Mouse (Mus musculus): Measurements from ENCODE around the gene F5. TPM values are rescaled to one million over a fixed set of nuclear protein-coding genes. Genes with fewer than 3 reads are reported as not detected.

F5 gene
- polyA plus RNA-seq, 1 experiment from 2014 or later = 6.2 TPM

GRCm38 (mm10) chr1:164168818-164169217 lies 17.2 kb downstream of the F5 start:
- 67% methylated on average over 4 of the region's 4 CpGs for WGBS (ENCODE audit: insufficient replicate concordance)
- H3K9ac ChIP-seq = no peak overlapping the region
- no peak overlapping the region for H3K4me2 ChIP-seq
- no peak overlapping the region for H3K4me3 ChIP-seq
- no peak for ATAC-seq
- H3K9me3 ChIP-seq (replicated peaks) = no peaks in the 10 kb centered on the region
- no peaks in the 10 kb centered on the region for H3K27me3 ChIP-seq (replicated peaks)
- H3K36me3 ChIP-seq = no peaks in the 10 kb centered on the region
- H3K4me1 ChIP-seq = no peaks in the 10 kb centered on the region
- no peak overlapping the region for H3K27ac ChIP-seq

DNA sequence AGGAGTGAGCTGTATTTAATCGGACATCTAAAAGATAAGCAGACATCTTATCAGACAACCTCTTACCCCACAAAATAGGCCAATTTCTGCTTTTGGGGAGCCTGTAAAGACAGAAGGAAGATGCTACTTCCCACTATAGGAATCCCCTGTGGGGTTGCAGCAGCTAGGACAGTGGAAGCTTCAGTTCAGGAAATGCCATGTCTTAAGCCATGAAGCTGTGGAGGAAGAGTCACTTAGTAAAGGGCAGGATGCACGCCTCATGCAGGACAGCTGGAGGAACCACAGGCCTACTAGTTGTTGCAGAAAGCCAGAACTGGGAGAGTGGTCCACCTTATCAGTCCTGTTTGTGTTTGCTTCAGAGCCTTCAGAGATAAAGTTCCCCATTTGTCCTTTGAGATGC lies 18.8 kb downstream of the F5 start:
- Histone ChIP-seq H3K4me1 (no peaks in the 10 kb centered on the region), H3K27ac (no peak overlapping the region), H3K9me3 (replicated peaks) (no peaks in the 10 kb centered on the region), H3K27me3 (replicated peaks) (no peaks in the 10 kb centered on the region), H3K9ac (no peak overlapping the region), H3K4me2 (no peak overlapping the region), H3K4me3 (no peak overlapping the region), H3K36me3 (no peaks in the 10 kb centered on the region)
- ATAC-seq = no peak
- 28% methylated on average over 2 of the region's 2 CpGs for WGBS (ENCODE audit: insufficient replicate concordance)

DNA sequence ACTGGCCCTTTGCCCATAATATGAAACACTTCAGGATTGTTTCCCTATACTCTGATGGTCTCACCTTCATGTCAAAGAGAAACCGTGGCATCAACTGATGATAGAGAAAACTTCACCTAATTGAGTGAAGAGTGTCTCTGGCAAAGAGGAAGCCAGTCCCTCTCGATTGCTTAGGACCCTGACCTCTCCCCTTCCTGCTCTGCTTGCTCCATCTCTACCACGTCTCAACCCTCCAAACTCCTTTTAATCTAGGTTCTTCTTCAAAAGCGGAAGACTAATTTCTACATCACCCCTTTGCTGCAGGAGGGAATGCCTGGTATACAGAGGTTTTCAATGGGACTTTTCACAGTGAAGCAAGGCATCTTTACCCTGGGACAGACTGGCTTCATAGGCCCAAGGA lies 21.5 kb downstream of the F5 start:
- no peaks in the 10 kb centered on the region for H3K4me1 ChIP-seq
- no peak overlapping the region for H3K4me3 ChIP-seq
- H3K27ac ChIP-seq = no peak overlapping the region
- H3K9me3 ChIP-seq (replicated peaks) = no peaks in the 10 kb centered on the region
- WGBS (ENCODE audit: insufficient replicate concordance) = 54% methylated on average over 4 of the region's 4 CpGs
- no peak overlapping the region for H3K9ac ChIP-seq
- H3K4me2 ChIP-seq = no peak overlapping the region
- no peaks in the 10 kb centered on the region for H3K36me3 ChIP-seq
- ATAC-seq = no peak
- no peaks in the 10 kb centered on the region for H3K27me3 ChIP-seq (replicated peaks)

DNA sequence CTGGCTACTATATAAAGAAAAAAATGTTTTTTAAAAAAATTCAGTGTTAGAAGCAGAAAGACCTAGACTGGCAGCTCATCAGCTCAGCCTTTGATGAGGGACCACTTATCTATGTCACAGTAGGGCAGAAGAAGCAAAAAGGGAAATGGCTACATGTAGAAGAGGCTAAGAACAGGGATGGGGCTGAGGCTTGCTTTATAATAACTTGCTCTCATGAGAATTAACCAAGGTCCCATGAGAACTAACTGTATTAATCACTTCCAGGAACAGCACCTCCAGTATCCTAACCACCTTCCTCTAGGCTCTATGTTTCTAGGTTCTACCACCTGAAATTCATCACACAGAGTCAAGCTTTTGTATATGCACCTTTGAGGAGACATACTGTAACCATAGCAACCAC lies 25.2 kb downstream of the F5 start:
- Histone ChIP-seq H3K9ac (no peak overlapping the region), H3K4me2 (no peak overlapping the region), H3K36me3 (no peaks in the 10 kb centered on the region), H3K4me3 (no peak overlapping the region), H3K27ac (no peak overlapping the region), H3K4me1 (no peaks in the 10 kb centered on the region), H3K9me3 (replicated peaks) (no peaks in the 10 kb centered on the region), H3K27me3 (replicated peaks) (no peaks in the 10 kb centered on the region)
- ATAC-seq = no peak

DNA sequence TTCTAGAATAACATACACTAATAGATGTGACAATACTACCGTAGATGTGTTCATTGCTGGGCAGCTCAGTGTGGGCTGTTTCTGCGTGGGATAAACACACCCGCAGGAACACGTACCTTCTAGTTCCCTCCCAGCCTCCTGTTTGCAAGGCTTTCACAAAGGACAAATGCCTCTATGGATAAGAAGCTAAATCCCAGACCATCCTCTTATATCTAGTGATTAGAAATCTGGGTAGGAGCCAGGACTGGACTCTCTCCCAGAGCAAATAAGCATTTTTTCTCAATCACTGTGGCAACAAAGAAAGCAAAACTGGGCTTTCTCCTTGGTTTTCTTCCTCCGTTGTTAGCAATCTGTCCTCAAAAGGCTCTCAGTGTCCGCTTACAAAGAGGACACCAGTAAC lies 26.8 kb downstream of the F5 start:
- ATAC-seq = no peak
- Histone ChIP-seq H3K4me3 (no peak overlapping the region), H3K9me3 (replicated peaks) (no peaks in the 10 kb centered on the region), H3K4me2 (no peak overlapping the region), H3K36me3 (peaks cover under 1% of the 10 kb centered on the region; the same call in 1 of the 2 replicates), H3K9ac (no peak overlapping the region), H3K27ac (no peak overlapping the region), H3K4me1 (no peaks in the 10 kb centered on the region), H3K27me3 (replicated peaks) (no peaks in the 10 kb centered on the region)
- WGBS (ENCODE audit: insufficient replicate concordance) = 71% methylated on average over 6 of the region's 6 CpGs

- Histone ChIP-seq H3K9ac (0 out of 2 replicates have a peak overlapping the region, but pooled peaks have one; percentile 10), H3K4me2 (peak overlapping the region; percentile 22), H3K36me3 (peaks cover 2% of the 10 kb centered on the region; the same call in 1 of the 2 replicates), H3K27ac (no peak overlapping the region), H3K4me1 (no peaks in the 10 kb centered on the region), H3K9me3 (replicated peaks) (no peaks in the 10 kb centered on the region), H3K27me3 (replicated peaks) (no peaks in the 10 kb centered on the region), H3K4me3 (0 out of 2 replicates have a peak overlapping the region, but pooled peaks have one; percentile 4)
- WGBS (ENCODE audit: insufficient replicate concordance) = 44% methylated on average over 16 of the region's 16 CpGs
- 0 out of 2 replicates have a peak, but pooled peaks have one; percentile 47 for ATAC-seq
Measured at GRCm38 (mm10) chr1:164184142-164184870, 32.7 kb downstream of the F5 start.

- H3K4me1 ChIP-seq = no peaks in the 10 kb centered on the region
- H3K4me3 ChIP-seq = no peak overlapping the region
- ATAC-seq = no peak
- H3K36me3 ChIP-seq = peaks cover 2% of the 10 kb centered on the region; the same call in 1 of the 2 replicates
- H3K4me2 ChIP-seq = no peak overlapping the region
- H3K27ac ChIP-seq = no peak overlapping the region
- no peak overlapping the region for H3K9ac ChIP-seq
- no peaks in the 10 kb centered on the region for H3K27me3 ChIP-seq (replicated peaks)
- WGBS (ENCODE audit: insufficient replicate concordance) = 31% methylated on average over 8 of the region's 8 CpGs
- no peaks in the 10 kb centered on the region for H3K9me3 ChIP-seq (replicated peaks)
Measured at GRCm38 (mm10) chr1:164184871-164185223, 33.2 kb downstream of the F5 start.

DNA sequence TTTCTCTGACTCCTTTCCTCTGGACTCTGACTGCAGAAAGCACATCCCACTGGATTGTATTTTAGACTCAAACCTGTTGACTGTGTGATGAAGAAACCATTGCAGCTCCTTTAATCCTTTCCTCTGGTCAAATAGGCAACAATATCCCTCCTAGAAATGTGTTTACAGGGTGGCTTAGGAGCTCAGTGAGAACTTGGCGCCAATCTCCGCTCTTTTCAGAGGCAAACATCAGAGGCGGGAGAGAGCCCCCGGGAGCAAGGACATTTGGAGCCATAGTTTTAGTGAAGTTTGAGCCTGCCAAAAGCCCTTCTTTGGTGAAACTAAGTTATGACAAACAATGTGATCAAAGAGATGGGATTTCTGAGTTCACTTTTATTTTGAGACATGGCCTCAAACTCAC lies 33.7 kb downstream of the F5 start:
- Histone ChIP-seq H3K4me2 (no peak overlapping the region), H3K9me3 (replicated peaks) (no peaks in the 10 kb centered on the region), H3K9ac (no peak overlapping the region), H3K36me3 (peaks cover 2% of the 10 kb centered on the region), H3K4me1 (no peaks in the 10 kb centered on the region), H3K27ac (no peak overlapping the region), H3K27me3 (replicated peaks) (no peaks in the 10 kb centered on the region), H3K4me3 (no peak overlapping the region)
- ATAC-seq = no peak
- 78% methylated on average over 4 of the region's 4 CpGs for WGBS (ENCODE audit: insufficient replicate concordance)

DNA sequence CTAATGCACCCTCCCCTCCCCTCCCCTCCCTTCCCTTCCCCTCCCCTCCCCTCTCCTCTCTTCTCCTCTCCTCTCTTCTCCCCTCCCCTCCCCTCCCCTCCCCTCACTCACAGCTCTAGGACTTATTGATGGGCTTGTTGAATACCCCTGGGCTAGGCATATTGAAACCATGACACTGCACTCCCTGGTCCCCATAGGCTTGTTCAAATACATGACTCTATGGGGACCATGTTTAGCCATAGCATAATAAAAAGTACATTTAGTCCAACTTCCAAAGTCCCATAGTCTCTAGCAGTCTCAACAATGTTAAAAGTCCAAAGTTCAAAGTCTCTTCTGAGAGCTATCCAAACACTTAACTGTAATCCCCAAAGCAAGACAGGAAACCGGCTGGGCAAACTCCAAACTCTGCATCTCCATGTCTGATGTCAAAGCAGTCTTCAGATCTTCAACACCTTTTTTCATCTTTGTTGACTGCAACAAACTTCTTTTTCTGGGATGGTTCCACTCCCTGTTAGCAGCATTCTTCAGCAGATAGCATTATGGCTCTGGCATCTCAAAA lies 35.4 kb downstream of the F5 start:
- Histone ChIP-seq H3K9ac (no peak overlapping the region), H3K27me3 (replicated peaks) (no peaks in the 10 kb centered on the region), H3K36me3 (peaks cover 2% of the 10 kb centered on the region), H3K27ac (no peak overlapping the region), H3K9me3 (replicated peaks) (no peaks in the 10 kb centered on the region), H3K4me3 (no peak overlapping the region), H3K4me2 (no peak overlapping the region), H3K4me1 (no peaks in the 10 kb centered on the region)
- no peak for ATAC-seq
- 71% methylated on average over 1 of the region's 1 CpGs for WGBS (ENCODE audit: insufficient replicate concordance)

- H3K27ac ChIP-seq = no peak overlapping the region
- no peak for ATAC-seq
- 69% methylated on average over 4 of the region's 4 CpGs for WGBS (ENCODE audit: insufficient replicate concordance)
Measured at GRCm38 (mm10) chr1:164199551-164199950, 47.9 kb downstream of the F5 start.

DNA sequence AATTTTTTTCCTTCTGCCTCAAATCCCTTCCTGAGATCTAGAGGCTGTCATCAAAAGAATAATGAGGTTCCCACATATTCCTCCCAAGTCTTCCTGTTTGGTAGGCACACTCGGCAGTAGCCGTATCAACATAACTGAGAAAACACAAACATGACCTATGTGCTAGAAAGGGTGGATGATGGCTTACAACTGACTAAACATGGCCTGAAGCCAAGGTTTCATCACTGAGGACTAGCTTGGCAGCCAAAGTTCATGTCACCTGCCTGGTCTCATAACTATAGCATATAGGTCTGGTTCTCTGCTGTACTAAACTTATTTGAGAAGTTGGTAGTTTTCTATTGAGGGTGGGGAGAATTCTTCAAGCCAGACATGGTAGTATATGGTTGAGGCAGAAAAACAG lies 56.8 kb downstream of the F5 start:
- Histone ChIP-seq H3K27me3 (replicated peaks) (no peaks in the 10 kb centered on the region), H3K36me3 (no peaks in the 10 kb centered on the region), H3K4me3 (no peak overlapping the region), H3K4me1 (no peaks in the 10 kb centered on the region), H3K4me2 (no peak overlapping the region), H3K9ac (no peak overlapping the region), H3K9me3 (replicated peaks) (no peaks in the 10 kb centered on the region), H3K27ac (no peak overlapping the region)
- 0 out of 2 replicates have a peak, but pooled peaks have one; percentile 24 for ATAC-seq
- 78% methylated on average over 2 of the region's 2 CpGs for WGBS (ENCODE audit: insufficient replicate concordance)

More at GRCm38 (mm10) chr1:164199551-164199950, 47.9 kb downstream of the F5 start:
- H3K27me3 ChIP-seq (replicated peaks) = no peaks in the 10 kb centered on the region
- no peaks in the 10 kb centered on the region for H3K9me3 ChIP-seq (replicated peaks)
- H3K36me3 ChIP-seq = peaks cover 6% of the 10 kb centered on the region
- no peak overlapping the region for H3K4me2 ChIP-seq
- H3K4me1 ChIP-seq = no peaks in the 10 kb centered on the region
- no peak overlapping the region for H3K4me3 ChIP-seq
- H3K9ac ChIP-seq = no peak overlapping the region

DNA sequence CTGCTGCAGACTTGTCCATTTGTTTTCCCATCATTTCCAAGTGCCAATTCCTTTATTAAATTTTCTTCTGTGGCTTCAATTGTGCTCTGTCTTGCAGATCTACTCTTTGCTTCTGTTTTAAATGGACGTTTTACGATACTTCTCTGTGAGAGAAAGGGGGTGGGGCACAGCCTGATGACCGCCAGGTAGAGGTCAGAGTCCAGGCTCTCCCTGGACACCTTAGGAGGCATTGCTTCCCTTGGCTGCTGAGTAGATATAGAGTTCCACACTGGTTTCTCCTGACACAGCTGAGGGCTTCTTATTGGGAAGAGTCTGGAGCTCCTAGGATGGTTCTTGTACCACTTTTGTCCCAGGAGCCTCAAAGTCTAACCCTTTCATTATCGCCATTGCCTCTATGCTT lies 59.3 kb downstream of the F5 start:
- Histone ChIP-seq H3K27ac (no peak overlapping the region), H3K9ac (no peak overlapping the region), H3K27me3 (replicated peaks) (no peaks in the 10 kb centered on the region), H3K4me2 (no peak overlapping the region), H3K4me3 (no peak overlapping the region), H3K9me3 (replicated peaks) (no peaks in the 10 kb centered on the region), H3K4me1 (no peaks in the 10 kb centered on the region), H3K36me3 (no peaks in the 10 kb centered on the region)
- ATAC-seq = no peak
- 64% methylated on average over 4 of the region's 4 CpGs for whole genome bisulfite sequencing (ENCODE audit: insufficient replicate concordance)

Measured in liver, embryonic 12.5 days (tissue).